Mouse (Mus musculus): ENCODE results near the gene St6galnac5. TPM values are rescaled to one million over a fixed set of nuclear protein-coding genes. Genes with fewer than 3 reads are reported as not detected.

St6galnac5 gene
- total RNA-seq, 2 experiments from 2014 or later = 0.04 TPM

GRCm38 (mm10) chr3:152875723-152876290, 106.2 kb downstream of the St6galnac5 start:
- DNase-seq = no peak
- intact Hi-C loops (cut with DNase I; ENCODE audit: low total_unique reads) = no loop called here

- intact Hi-C loops (cut with DNase I; ENCODE audit: low total_unique reads) = no loop called here
- DNase-seq = no peak
Observed at GRCm38 (mm10) chr3:152874431-152875355, 107.4 kb downstream of the St6galnac5 start.

DNA sequence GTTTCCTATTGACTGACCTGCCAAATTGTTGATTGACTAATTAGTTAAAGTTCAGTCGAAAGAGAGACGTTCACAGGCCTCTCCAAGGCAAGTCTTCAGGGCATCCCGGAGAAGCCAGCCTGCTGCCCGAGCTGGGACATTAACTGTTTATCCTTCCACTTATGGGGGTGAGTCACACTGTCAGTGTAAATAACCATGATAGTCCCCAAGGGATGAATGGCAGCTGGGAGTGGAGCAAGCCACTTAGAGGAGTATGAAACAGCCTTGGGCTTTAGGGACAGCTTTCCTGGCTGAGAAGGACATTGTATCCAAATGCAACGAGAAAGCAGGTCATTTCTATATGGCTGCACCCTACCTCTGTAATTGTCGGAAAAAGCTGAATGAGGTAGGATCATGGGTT, 109.5 kb downstream of the St6galnac5 start:
- intact Hi-C loops (cut with DNase I; ENCODE audit: low total_unique reads) = no loop called here
- DNase-seq = no peak

DNA sequence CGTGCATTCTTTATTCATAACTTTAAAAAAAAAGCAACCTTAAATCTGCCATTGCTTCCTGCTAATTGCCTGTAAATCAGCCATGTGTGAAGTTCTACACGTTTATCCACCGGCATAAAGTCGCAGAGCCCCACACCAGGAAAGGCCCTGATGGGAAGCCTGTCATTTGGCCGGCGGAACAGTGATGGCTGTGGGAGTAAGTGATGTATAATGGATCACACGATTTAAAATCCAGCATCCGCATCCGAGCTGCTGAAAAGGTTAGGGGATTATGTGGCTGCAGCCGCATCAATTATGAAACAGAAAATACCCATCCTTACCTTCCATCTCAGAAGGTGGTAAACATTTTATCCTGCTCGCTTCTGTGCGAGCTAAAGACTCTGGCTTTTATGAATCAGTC, 110.0 kb downstream of the St6galnac5 start:
- no peak for DNase-seq
- intact Hi-C loops (cut with DNase I; ENCODE audit: low total_unique reads) = no loop called here

GRCm38 (mm10) chr3:152867654-152868525, 114.2 kb downstream of the St6galnac5 start:
- intact Hi-C loops (cut with DNase I; ENCODE audit: low total_unique reads) = no loop called here
- DNase-seq = no peak

DNA sequence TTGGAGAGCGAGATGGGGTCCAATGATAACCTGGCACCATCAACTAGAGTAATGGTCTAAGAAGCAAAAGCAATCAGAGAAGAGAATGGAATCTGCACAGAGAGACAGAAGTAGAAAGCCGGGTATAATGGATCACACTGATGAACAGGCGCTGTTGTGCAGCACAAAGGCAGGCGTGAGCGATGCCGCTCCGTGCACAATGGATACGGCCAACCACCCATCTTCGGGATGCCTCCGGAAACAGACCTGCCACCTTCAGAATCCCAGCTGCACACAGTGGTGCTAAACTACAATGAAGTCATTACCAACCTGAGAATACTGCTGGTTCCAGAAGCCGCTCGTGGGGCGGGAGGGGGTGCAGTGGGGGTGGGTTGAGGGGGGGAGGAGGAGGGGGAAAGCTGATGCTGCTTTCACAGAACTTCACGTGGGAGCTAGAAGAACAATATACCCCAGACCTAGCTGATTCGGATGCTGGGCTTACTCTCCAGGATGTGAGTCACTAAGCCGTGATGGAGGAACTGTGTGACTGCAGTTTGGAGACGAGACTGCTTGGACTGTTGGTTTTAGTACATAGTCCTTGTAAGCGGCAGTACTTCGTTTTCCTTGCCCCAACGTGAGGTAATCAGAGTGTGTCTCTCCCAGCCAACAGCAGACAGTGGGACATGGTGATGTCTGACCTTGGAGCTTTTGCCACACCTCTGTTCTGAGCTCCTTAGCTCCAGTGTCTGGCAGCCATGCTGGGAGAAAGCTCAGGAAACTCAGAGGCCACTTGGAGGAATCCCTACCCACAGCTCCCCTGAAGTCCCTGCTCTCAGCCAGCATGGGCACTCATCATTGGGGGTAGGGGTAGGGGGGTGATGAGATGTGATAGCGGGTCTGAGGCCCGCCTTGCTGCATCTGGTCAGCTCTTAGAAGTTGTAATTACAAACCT, 115.7 kb downstream of the St6galnac5 start:
- DNase-seq = no peak
- intact Hi-C loops (cut with DNase I; ENCODE audit: low total_unique reads) = no loop called here

DNA sequence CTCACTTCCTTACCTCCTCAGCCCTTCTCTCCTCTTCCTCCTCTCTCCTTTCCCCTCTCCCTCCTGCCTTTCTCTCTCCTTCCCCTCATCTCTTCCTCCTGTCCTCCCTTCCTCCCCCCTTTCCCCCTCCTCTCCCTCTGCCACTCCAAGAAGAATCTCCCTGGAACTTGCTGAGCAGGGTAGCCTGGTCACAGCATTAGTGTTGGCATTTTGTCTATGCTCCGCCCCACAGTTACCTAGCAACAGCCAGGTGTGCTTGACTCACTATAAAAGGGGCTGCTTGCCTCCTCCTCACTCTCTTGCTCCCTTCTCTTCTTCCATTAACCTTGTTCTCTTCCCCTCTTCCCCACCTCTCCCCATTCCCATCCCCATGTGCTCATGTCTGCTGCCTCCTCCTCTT, 120.1 kb downstream of the St6galnac5 start:
- DNase-seq = no peak
- intact Hi-C loops (cut with DNase I; ENCODE audit: low total_unique reads) = no loop called here

DNA sequence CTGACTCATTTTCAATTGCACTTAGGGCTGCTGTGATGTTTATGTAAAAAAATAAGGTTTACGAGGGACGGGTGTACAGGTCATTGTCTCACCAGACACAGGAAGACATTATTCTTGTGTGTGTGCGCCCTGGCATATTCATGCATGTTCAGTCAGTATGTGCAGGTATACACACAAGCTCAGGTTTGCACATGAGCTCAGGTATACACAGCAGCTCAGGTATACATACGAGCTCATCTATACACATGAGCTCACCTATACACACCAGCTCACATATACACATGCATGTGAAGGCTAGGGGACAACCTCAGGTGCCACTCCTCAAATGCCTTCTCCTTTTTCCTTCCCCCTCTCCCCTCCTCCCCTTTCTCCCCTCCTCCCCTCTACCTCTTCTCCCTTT, 120.6 kb downstream of the St6galnac5 start:
- intact Hi-C loops (cut with DNase I; ENCODE audit: low total_unique reads) = no loop called here
- DNase-seq = no peak

GRCm38 (mm10) chr3:152856095-152856494, 126.0 kb downstream of the St6galnac5 start:
- no peak for DNase-seq
- intact Hi-C loops (cut with DNase I; ENCODE audit: low total_unique reads) = no loop called here

DNA sequence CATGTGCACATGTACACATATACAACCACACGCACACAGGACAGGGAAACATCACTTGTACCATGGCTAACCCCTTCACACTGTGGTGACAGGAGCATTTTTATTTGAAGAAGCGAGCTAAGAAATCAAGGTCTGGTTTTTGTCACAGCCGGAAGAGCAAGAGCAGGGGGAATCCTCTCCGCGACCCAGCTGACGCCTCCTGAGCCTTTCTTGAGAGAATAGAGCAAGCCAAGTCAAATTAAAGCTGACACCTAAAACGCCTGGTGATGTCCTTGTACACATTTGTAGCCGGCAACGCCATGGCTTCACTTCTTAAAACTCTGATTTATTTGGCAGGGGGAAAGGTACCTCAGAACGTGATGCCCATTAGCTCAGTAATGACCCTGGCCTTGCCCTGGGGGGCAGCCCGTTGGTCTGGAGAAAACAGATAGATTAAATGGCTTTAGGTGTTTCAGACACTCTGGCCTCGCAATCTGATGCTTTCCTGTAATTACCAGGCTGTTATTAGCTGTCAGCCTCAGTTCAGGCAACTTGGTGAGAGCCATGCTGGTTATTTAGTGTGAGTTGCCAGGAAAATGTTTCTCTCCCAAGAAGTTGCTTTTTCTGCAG, 126.9 kb downstream of the St6galnac5 start:
- no peak for DNase-seq
- intact Hi-C loops (cut with DNase I; ENCODE audit: low total_unique reads) = no loop called here

DNA sequence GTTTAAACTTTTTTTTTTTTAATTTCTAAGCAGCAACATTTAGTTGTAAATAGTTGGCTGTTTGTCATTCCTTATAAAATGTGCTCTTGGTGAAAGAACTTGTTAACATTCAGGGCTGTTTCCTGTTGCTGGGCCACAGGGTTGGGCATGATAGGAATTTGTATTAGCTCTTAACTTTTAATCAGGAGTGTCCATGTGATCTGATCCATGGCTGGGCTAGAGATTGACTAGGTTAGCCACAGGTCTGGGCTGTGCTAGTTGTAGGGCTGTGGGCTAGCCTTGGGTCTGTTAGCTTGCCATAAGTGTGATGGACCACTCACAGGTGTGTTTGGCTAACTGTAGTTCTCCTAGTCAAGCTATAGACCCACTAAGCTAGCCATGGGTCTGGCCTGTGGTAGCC, 138.1 kb downstream of the St6galnac5 start:
- intact Hi-C loops (cut with DNase I; ENCODE audit: low total_unique reads) = no loop called here
- no peak for DNase-seq

- intact Hi-C loops (cut with DNase I; ENCODE audit: low total_unique reads) = no loop called here
- DNase-seq = no peak
Observed at GRCm38 (mm10) chr3:152842648-152843047, 139.4 kb downstream of the St6galnac5 start.

DNA sequence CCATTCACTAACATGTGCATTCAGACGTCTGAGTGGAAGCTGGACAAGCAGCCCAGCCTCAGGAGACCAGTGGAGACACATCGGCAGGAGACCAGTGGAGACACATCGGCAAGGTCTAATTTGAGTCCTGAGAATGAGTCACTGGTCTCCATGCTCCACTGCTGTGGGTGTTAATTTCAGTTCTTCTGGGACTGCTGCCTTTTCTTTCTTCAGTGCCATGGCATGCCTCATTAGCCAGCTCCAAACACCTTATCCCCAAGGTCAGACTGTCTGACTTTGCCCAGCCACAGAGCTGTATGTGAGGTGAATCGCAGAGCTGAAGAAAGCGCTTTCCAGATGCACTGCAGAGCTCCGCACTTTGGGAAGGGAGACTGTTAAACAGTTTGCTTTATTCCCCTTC, 140.8 kb downstream of the St6galnac5 start:
- DNase-seq = no peak
- intact Hi-C loops (cut with DNase I; ENCODE audit: low total_unique reads) = no loop called here

- intact Hi-C loops (cut with DNase I; ENCODE audit: low total_unique reads) = no loop called here
- DNase-seq = no peak
Observed at GRCm38 (mm10) chr3:152837938-152838337, 144.1 kb downstream of the St6galnac5 start.

- no peak for DNase-seq
- intact Hi-C loops (cut with DNase I; ENCODE audit: low total_unique reads) = no loop called here
Observed at GRCm38 (mm10) chr3:152837407-152837806, 144.6 kb downstream of the St6galnac5 start.

DNA sequence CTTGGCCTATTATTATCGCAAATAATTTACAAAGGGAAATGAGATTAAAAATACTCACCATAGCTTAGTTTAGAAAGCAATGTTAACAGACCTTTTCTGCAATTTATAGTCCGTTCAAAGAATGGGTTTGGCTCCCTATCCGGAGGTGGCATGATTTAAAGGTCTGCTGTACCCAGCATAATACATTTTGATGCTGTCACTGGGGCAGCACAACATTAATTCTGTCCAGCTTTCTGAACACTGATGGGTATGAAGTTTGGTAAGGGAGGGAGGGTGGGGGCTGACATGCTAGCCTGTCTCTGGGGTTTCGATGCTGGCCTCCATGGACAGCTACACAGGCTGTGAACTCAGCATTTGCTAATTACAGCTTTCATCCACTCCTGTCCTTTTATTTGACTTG, 149.6 kb downstream of the St6galnac5 start:
- intact Hi-C loops (cut with DNase I; ENCODE audit: low total_unique reads) = no loop called here
- DNase-seq = no peak

- intact Hi-C loops (cut with DNase I; ENCODE audit: low total_unique reads) = no loop called here
- DNase-seq = no peak
Observed at GRCm38 (mm10) chr3:152831974-152832373, 150.1 kb downstream of the St6galnac5 start.

GRCm38 (mm10) chr3:152831377-152831776, 150.7 kb downstream of the St6galnac5 start:
- no peak for DNase-seq
- intact Hi-C loops (cut with DNase I; ENCODE audit: low total_unique reads) = no loop called here

DNA sequence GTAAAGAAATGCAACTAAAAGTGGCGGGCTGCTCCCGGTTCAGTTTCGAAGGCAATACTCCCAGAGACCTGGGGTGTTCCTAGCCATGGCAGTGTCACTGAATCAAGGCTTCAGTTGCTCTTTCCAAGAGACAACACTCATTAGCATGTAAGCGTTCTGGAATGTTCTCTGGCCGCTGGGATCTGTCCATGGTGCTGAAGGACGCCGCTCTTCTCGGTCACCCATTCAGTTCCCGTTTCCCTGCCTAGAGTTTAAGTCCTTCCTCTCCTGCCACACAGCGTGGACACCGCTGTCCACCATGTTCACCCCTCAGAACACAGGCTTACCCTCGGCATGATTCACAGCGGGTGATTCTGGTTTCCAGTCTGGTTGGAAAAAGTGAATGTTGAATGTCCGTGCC, 160.8 kb downstream of the St6galnac5 start:
- peak; percentile 63 for DNase-seq
- intact Hi-C loops (cut with DNase I; ENCODE audit: low total_unique reads) = no loop called here
